In genomic region chr7:25619722-25619991, GRCm38 (mm10) we compare ENCODE assay signal across 9 mouse cellular contexts. TPM values are rescaled to one million over a fixed set of nuclear protein-coding genes. Genes with fewer than 3 reads are reported as not detected.
DNase-seq lines count a peak whose midpoint lies in the region; ATAC-seq and TF ChIP-seq lines count a peak whose summit lies in the region.
"Had no signal": no experiment of that assay in that cellular context is flagged by ENCODE, and none has a peak within 500 bp of the region (broad histone marks: within the 10 kb centered on the region; RNA-seq: fewer than 3 reads in every experiment).

No protein-coding gene starts in this region.

- TF ChIP-seq EP300 in liver, postnatal 0 days (IDR thresholded peaks at IDR 0.05; ENCODE audit: low read depth) = no peak

- TF ChIP-seq CTCF in liver, postnatal 0 days (IDR thresholded peaks at IDR 0.05; ENCODE audit: low read depth) = no peak

- no peak for DNase-seq in heart, adult 11 months
- no peak for DNase-seq in ES-E14 (ENCODE audit: low read depth, low spot score)
- DNase-seq in liver, postnatal 0 days = peak; percentile 14
- DNase-seq in embryo, embryonic 11 days = no peak
- DNase-seq in right cerebral cortex, postnatal 36 days (ENCODE audit: low spot score in 2 of 2) = no peak
- no peak for DNase-seq in right cerebral cortex, postnatal 25 days

- no peak for ATAC-seq in heart, embryonic 16.5 days (replicated peaks; ENCODE audit: extremely low read depth, insufficient read depth, low FRiP score)
- no peak for ATAC-seq in forebrain, embryonic 16.5 days
- no peak for ATAC-seq in liver, postnatal 0 days

- peak overlapping the region; percentile 79 for H3K4me2 ChIP-seq in heart, embryonic 16.5 days (ENCODE audit: low read depth, low read length)
- peak overlapping the region; percentile 73 for H3K4me2 ChIP-seq in forebrain, embryonic 16.5 days (ENCODE audit: low read length)
- H3K4me2 ChIP-seq in liver, postnatal 0 days (ENCODE audit: low read depth, low read length) = peak overlapping the region; percentile 70

- 19% methylated on average over 5 of the region's 5 CpGs for WGBS in heart, embryonic 16.5 days
- WGBS in forebrain, embryonic 16.5 days = 15% methylated on average over 5 of the region's 5 CpGs
- 21% methylated on average over 5 of the region's 5 CpGs for WGBS in liver, postnatal 0 days (ENCODE audit: insufficient replicate concordance)

- H3K9ac ChIP-seq in heart, embryonic 16.5 days (ENCODE audit: low read length) = peak overlapping the region; percentile 74
- peak overlapping the region; percentile 91 for H3K9ac ChIP-seq in ES-E14 (ENCODE audit: insufficient read depth, low read depth, low read length, poor library complexity, severe bottlenecking)
- H3K9ac ChIP-seq in forebrain, embryonic 16.5 days (replicated peaks; ENCODE audit: low read depth, low read length) = peak overlapping the region; percentile 51
- peak overlapping the region; percentile 45; the same call in 1 of the 2 replicates for H3K9ac ChIP-seq in liver, postnatal 0 days (replicated peaks)

- peak overlapping the region; percentile 71 for H3K4me3 ChIP-seq in heart, embryonic 16.5 days (ENCODE audit: low read length)
- H3K4me3 ChIP-seq in ES-E14 (ENCODE audit: insufficient read depth in 1 of 2, low read depth in 1 of 2, low read length in 2 of 2, poor library complexity in 1 of 2, severe bottlenecking in 1 of 2) = peak overlapping the region; percentile 83 to 87
- peak overlapping the region; percentile 68 for H3K4me3 ChIP-seq in forebrain, embryonic 16.5 days (replicated peaks; ENCODE audit: low read length)
- peak overlapping the region; percentile 61 for H3K4me3 ChIP-seq in liver, postnatal 0 days (ENCODE audit: low read depth, low read length)

- peaks cover 19% of the 10 kb centered on the region for H3K36me3 ChIP-seq in heart, embryonic 16.5 days (ENCODE audit: control insufficient read depth, insufficient read depth)
- H3K36me3 ChIP-seq in ES-E14 (ENCODE audit: control insufficient read depth, insufficient read depth, low read length, poor library complexity, severe bottlenecking) = peaks cover 17% of the 10 kb centered on the region
- H3K36me3 ChIP-seq in forebrain, embryonic 16.5 days (ENCODE audit: control insufficient read depth, insufficient read depth) = peaks cover 4% of the 10 kb centered on the region; the same call in 1 of the 2 replicates
- peaks cover 15% of the 10 kb centered on the region for H3K36me3 ChIP-seq in liver, postnatal 0 days (replicated peaks; ENCODE audit: insufficient read depth, low read length)

- peak overlapping the region; percentile 76 for H3K27ac ChIP-seq in heart, embryonic 16.5 days (ENCODE audit: low read length)
- H3K27ac ChIP-seq in ES-E14 (ENCODE audit: insufficient read depth, low read depth, low read length, poor library complexity, severe bottlenecking) = no peak overlapping the region
- H3K27ac ChIP-seq in forebrain, embryonic 16.5 days (ENCODE audit: low read length) = no peak overlapping the region
- H3K27ac ChIP-seq in liver, postnatal 0 days (ENCODE audit: low read depth) = no peak overlapping the region

- H3K4me1 ChIP-seq in heart, embryonic 16.5 days (ENCODE audit: control insufficient read depth, insufficient read depth, low read length) = peaks cover 10% of the 10 kb centered on the region; the same call in 1 of the 2 replicates
- peaks cover 1 to 15% of the 10 kb centered on the region in 2 experiments; a peak in 3 of 4 replicates for H3K4me1 ChIP-seq in ES-E14 (ENCODE audit: control insufficient read depth in 2 of 2, insufficient read depth in 2 of 2, low read length in 2 of 2, poor library complexity in 1 of 2)
- peaks cover 3% of the 10 kb centered on the region for H3K4me1 ChIP-seq in forebrain, embryonic 16.5 days (replicated peaks; ENCODE audit: control insufficient read depth, insufficient read depth, low read length)
- peaks cover 7% of the 10 kb centered on the region; the same call in 1 of the 2 replicates for H3K4me1 ChIP-seq in liver, postnatal 0 days (ENCODE audit: insufficient read depth)

- no peaks in the 10 kb centered on the region for H3K9me3 ChIP-seq in heart, embryonic 16.5 days (replicated peaks; ENCODE audit: control insufficient read depth, low read length)
- no peaks in the 10 kb centered on the region for H3K9me3 ChIP-seq in ES-E14 (ENCODE audit: control insufficient read depth, insufficient read depth, low read depth, low read length)
- no peaks in the 10 kb centered on the region for H3K9me3 ChIP-seq in forebrain, embryonic 16.5 days (ENCODE audit: control insufficient read depth, low read length)
- H3K9me3 ChIP-seq in liver, postnatal 0 days (ENCODE audit: low read length) = no peaks in the 10 kb centered on the region

- in situ Hi-C loops in ES-E14 (cut with MboI; ENCODE audit: low sequenced_read_pairs in 2 of 2, unreplicated experiment in 2 of 2) = no loop called here

- H3K27me3 ChIP-seq in heart, embryonic 16.5 days (ENCODE audit: control insufficient read depth, insufficient read depth, low read length) = no peaks in the 10 kb centered on the region
- H3K27me3 ChIP-seq in forebrain, embryonic 16.5 days (replicated peaks; ENCODE audit: control insufficient read depth, insufficient read depth, low read length) = 0 out of 2 replicates have a peak, but pooled peaks cover 3% of the 10 kb centered on the region
- H3K27me3 ChIP-seq in liver, postnatal 0 days (ENCODE audit: insufficient read depth, low read length) = no peaks in the 10 kb centered on the region

TF ChIP-seq in ES-E14, 5 proteins besides CTCF, POLR2A, EP300 and RAD21:
- TF ChIP-seq ZC3H11A (IDR thresholded peaks at IDR 0.05; ENCODE audit: borderline replicate concordance, low read depth, low read length) (no peak), CHD2 (IDR thresholded peaks at IDR 0.05; ENCODE audit: low read depth, low read length) (no peak), HCFC1 (IDR thresholded peaks at IDR 0.05; ENCODE audit: borderline replicate concordance, insufficient read depth, low read length) (no peak), MAFK (IDR thresholded peaks at IDR 0.05; ENCODE audit: insufficient read depth, low read depth, low read length) (no peak), ZNF384 (IDR thresholded peaks at IDR 0.05; ENCODE audit: low read depth, low read length) (no peak)

RNA-seq across cellular contexts. Expression of gene Dmac2, which starts 0.4 kb away (rescaled TPM):
- 58.6 and 63.6 TPM in 2 replicates for polyA plus RNA-seq in heart, embryonic 16.5 days (2015; fragmentation: Nextera tagmentation; extraction: Ambion mirVana)
- 30.0 and 39.3 TPM in 2 replicates for total RNA-seq in ES-E14 (2012; rRNA removed)
- 36.0 and 38.8 TPM in 2 replicates for polyA plus RNA-seq in forebrain, embryonic 16.5 days (2015; fragmentation: Nextera tagmentation; extraction: Ambion mirVana)
- polyA plus RNA-seq in liver, postnatal 0 days (2015; fragmentation: Nextera tagmentation; extraction: Ambion mirVana) = 12.2 and 13.7 TPM in 2 replicates

RNA-seq across cellular contexts. Expression of gene Erich4, which starts 4.0 kb away (rescaled TPM):
- 0.21 TPM in 1 of 2 replicates, not detected in the other for polyA plus RNA-seq in heart, embryonic 16.5 days (2015; fragmentation: Nextera tagmentation; extraction: Ambion mirVana)
- not detected in 2 replicates for total RNA-seq in ES-E14 (2012; rRNA removed)
- polyA plus RNA-seq in forebrain, embryonic 16.5 days (2015; fragmentation: Nextera tagmentation; extraction: Ambion mirVana) = 0.39 TPM in 1 of 2 replicates, not detected in the other
- polyA plus RNA-seq in liver, postnatal 0 days (2015; fragmentation: Nextera tagmentation; extraction: Ambion mirVana) = 0.20 TPM in 1 of 2 replicates, not detected in the other
- total RNA-seq: neutrophil, adult 5-6 weeks had no signal

RNA-seq across cellular contexts. Expression of gene B3gnt8, which starts 6.8 kb away (rescaled TPM):
- polyA plus RNA-seq in heart, embryonic 16.5 days (2015; fragmentation: Nextera tagmentation; extraction: Ambion mirVana) = 9.0 and 9.1 TPM in 2 replicates
- 1.7 and 2.3 TPM in 2 replicates for total RNA-seq in ES-E14 (2012; rRNA removed)
- polyA plus RNA-seq in forebrain, embryonic 16.5 days (2015; fragmentation: Nextera tagmentation; extraction: Ambion mirVana) = 0.44 and 0.92 TPM in 2 replicates
- 3.7 and 4.1 TPM in 2 replicates for polyA plus RNA-seq in liver, postnatal 0 days (2015; fragmentation: Nextera tagmentation; extraction: Ambion mirVana)

RNA-seq across cellular contexts. Expression of gene Bckdha, which starts 39.1 kb away (rescaled TPM):
- polyA plus RNA-seq in heart, embryonic 16.5 days (2015; fragmentation: Nextera tagmentation; extraction: Ambion mirVana) = 72.1 and 74.4 TPM in 2 replicates
- 96.0 and 116 TPM in 2 replicates for total RNA-seq in ES-E14 (2012; rRNA removed)
- polyA plus RNA-seq in forebrain, embryonic 16.5 days (2015; fragmentation: Nextera tagmentation; extraction: Ambion mirVana) = 57.7 and 61.9 TPM in 2 replicates
- polyA plus RNA-seq in liver, postnatal 0 days (2015; fragmentation: Nextera tagmentation; extraction: Ambion mirVana) = 106 and 123 TPM in 2 replicates

RNA-seq across cellular contexts. Expression of gene Exosc5, which starts 39.3 kb away (rescaled TPM):
- 42.5 and 44.6 TPM in 2 replicates for polyA plus RNA-seq in heart, embryonic 16.5 days (2015; fragmentation: Nextera tagmentation; extraction: Ambion mirVana)
- total RNA-seq in ES-E14 (2012; rRNA removed) = 170 and 182 TPM in 2 replicates
- 46.5 and 48.3 TPM in 2 replicates for polyA plus RNA-seq in forebrain, embryonic 16.5 days (2015; fragmentation: Nextera tagmentation; extraction: Ambion mirVana)
- polyA plus RNA-seq in liver, postnatal 0 days (2015; fragmentation: Nextera tagmentation; extraction: Ambion mirVana) = 44.5 and 49.2 TPM in 2 replicates
